Mouse (Mus musculus): ENCODE results near the gene Galnt12. TPM values are rescaled to one million over a fixed set of nuclear protein-coding genes. Genes with fewer than 3 reads are reported as not detected.

Gene Galnt12
- total and polyA plus RNA-seq, 3 experiments: 0.16 to 0.72 (median 0.27) TPM

- intact Hi-C loops (cut with DNase I): no loop called here
- Histone ChIP-seq H3K36me3 (ENCODE audit: control insufficient read depth, insufficient read depth, low read length) (no peaks in the 10 kb centered on the region), H3K4me3 (no peak overlapping the region), H3K27ac (no peak overlapping the region), H3K79me2 (replicated peaks; ENCODE audit: control insufficient read depth, insufficient read depth, low read length) (no peaks in the 10 kb centered on the region), H3K27me3 (ENCODE audit: control insufficient read depth, insufficient read depth, low read length) (no peaks in the 10 kb centered on the region), H3K4me1 (ENCODE audit: control insufficient read depth, insufficient read depth, low read length) (peaks cover 6% of the 10 kb centered on the region), H3K9ac (ENCODE audit: low read depth, low read length) (no peak overlapping the region)
- no peak for TF ChIP-seq CTCF (IDR thresholded peaks at IDR 0.05)
- no peak for TF ChIP-seq EP300 (IDR thresholded peaks at IDR 0.05; ENCODE audit: insufficient read depth, low read depth, low read length)
- TF ChIP-seq POLR2A (IDR thresholded peaks at IDR 0.05; ENCODE audit: insufficient read depth, low read depth, low read length): no peak
- no peak for DNase-seq
- WGBS: 59% methylated on average over 1 of the region's 1 CpGs
These were observed 80.6 kb downstream of the Galnt12 start for GRCm38 (mm10) chr4:47172314-47172713.

Other genes with a start within 250 kb of the Galnt12 start
- under 1 TPM in 1 of 2 experiments, not detected in 1; 0.09 TPM for gene Gabbr2, start 100.0 kb upstream of the Galnt12 start, total RNA-seq (2021)
- gene Gabbr2, start 100.0 kb upstream of the Galnt12 start, polyA plus RNA-seq (2012; rRNA removed): 0.03 and 0.18 TPM in 2 replicates
- gene Anks6, start 34.5 kb upstream of the Galnt12 start, total RNA-seq (2021): 1 to 10 TPM; 2.8 to 3.4 TPM
- gene Anks6, start 34.5 kb upstream of the Galnt12 start, polyA plus RNA-seq (2012; rRNA removed): 3.3 and 3.5 TPM in 2 replicates
- gene Col15a1, start 116.3 kb downstream of the Galnt12 start, total RNA-seq (2021): 10 to 100 TPM; 36.9 to 86.4 TPM
- 97.6 and 161 TPM in 2 replicates for gene Col15a1, start 116.3 kb downstream of the Galnt12 start, polyA plus RNA-seq (2012; rRNA removed)